9 mouse cellular contexts compared by ENCODE assay signal in the genomic region with DNA sequence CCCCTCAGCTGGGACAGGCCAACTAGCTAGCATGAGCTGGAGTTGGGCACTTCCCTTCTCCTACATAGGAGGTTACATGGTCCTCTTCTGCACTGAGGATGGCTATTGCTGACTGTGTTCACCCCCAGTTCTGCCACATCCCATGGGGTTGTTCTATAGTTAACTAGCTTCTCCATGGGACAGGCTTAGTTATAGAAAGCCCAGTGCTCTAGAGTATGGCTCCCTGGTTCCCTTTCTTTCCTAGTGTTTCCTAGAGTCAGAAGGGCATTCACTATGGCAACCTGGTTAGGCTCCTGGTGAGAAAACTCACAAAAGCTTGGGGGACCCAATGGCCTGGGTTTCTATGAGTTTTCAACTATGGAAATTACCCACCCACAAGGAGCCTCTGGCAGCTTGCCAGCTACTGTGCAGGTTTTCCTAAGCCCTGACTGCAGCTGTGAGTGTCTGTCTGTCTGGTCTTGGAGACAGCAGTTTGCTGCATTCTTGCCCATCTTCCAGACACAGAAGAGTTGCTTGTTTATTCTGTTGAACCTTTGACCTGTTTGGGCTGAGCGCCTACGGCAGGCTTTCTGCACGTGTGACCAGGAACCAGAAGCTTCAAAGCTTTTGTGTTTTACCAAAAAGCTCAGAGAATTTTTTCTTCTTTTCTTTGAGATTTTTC. TPM values are rescaled to one million over a fixed set of nuclear protein-coding genes. Genes with fewer than 3 reads are reported as not detected.
DNase-seq lines count a peak whose midpoint lies in the region; ATAC-seq and TF ChIP-seq lines count a peak whose summit lies in the region.
"Had no signal": no experiment of that assay in that cellular context is flagged by ENCODE, and none has a peak within 500 bp of the region (broad histone marks: within the 10 kb centered on the region; RNA-seq: fewer than 3 reads in every experiment).

No protein-coding gene starts in this region.

- no peak for TF ChIP-seq CTCF in heart, adult 2 months (IDR thresholded peaks at IDR 0.05)

- DNase-seq in heart, postnatal 4 days, result peak; percentile 47
- DNase-seq in heart, postnatal 36 days, result no peak
- peak; percentile 88 for DNase-seq in Muller cell, postnatal 12 days (ENCODE audit: inconsistent ontology term)
- no peak for DNase-seq in urinary bladder, postnatal 4 days (ENCODE audit: low spot score in 2 of 2)
- no peak for DNase-seq in heart, adult 2 months
- no peak for DNase-seq in left cerebral cortex, postnatal 36 days (ENCODE audit: low spot score in 2 of 2)

- no peak for TF ChIP-seq EP300 in heart, adult 2 months (IDR thresholded peaks at IDR 0.05; ENCODE audit: insufficient read depth, low read depth, low read length)

- no peaks in the 10 kb centered on the region for H3K79me2 ChIP-seq in heart, adult 2 months (replicated peaks; ENCODE audit: control insufficient read depth, insufficient read depth, low read length)

- no peaks in the 10 kb centered on the region for H3K9me3 ChIP-seq in forebrain, embryonic 13.5 days (replicated peaks)
- no peaks in the 10 kb centered on the region for H3K9me3 ChIP-seq in limb, embryonic 15.5 days

- peak; percentile 74 for ATAC-seq in forebrain, embryonic 13.5 days
- ATAC-seq in limb, embryonic 15.5 days (ENCODE audit: insufficient number of reproducible peaks, low FRiP score, low TSS enrichment, low read depth), result 0 out of 2 replicates have a peak, but pooled peaks have one; percentile 24

- H3K9ac ChIP-seq in forebrain, embryonic 13.5 days, result no peak overlapping the region
- H3K9ac ChIP-seq in limb, embryonic 15.5 days, result no peak overlapping the region
- no peak overlapping the region for H3K9ac ChIP-seq in heart, adult 2 months (ENCODE audit: low read depth, low read length)

- no peaks in the 10 kb centered on the region for H3K27me3 ChIP-seq in forebrain, embryonic 13.5 days
- no peaks in the 10 kb centered on the region for H3K27me3 ChIP-seq in limb, embryonic 15.5 days
- no peaks in the 10 kb centered on the region for H3K27me3 ChIP-seq in heart, adult 2 months (ENCODE audit: control insufficient read depth, insufficient read depth, low read length)

- no peak for TF ChIP-seq POLR2A in heart, adult 2 months (IDR thresholded peaks at IDR 0.05; ENCODE audit: insufficient read depth, low read depth, low read length)

- H3K36me3 ChIP-seq in forebrain, embryonic 13.5 days (ENCODE audit: poor library complexity, severe bottlenecking), result 0 out of 2 replicates have a peak, but pooled peaks cover 4% of the 10 kb centered on the region
- 0 out of 2 replicates have a peak, but pooled peaks cover 2% of the 10 kb centered on the region for H3K36me3 ChIP-seq in limb, embryonic 15.5 days
- H3K36me3 ChIP-seq in heart, adult 2 months (ENCODE audit: control insufficient read depth, insufficient read depth, low read length), result no peaks in the 10 kb centered on the region; the same call in 1 of the 2 replicates

- H3K4me1 ChIP-seq in forebrain, embryonic 13.5 days, result peaks cover 39% of the 10 kb centered on the region
- H3K4me1 ChIP-seq in limb, embryonic 15.5 days, result peaks cover 7% of the 10 kb centered on the region; the same call in 1 of the 2 replicates
- peaks cover 1% of the 10 kb centered on the region; the same call in 1 of the 2 replicates for H3K4me1 ChIP-seq in heart, adult 2 months (ENCODE audit: control insufficient read depth, insufficient read depth, low read length)

- H3K4me3 ChIP-seq in forebrain, embryonic 13.5 days, result no peak overlapping the region
- H3K4me3 ChIP-seq in limb, embryonic 15.5 days, result no peak overlapping the region
- H3K4me3 ChIP-seq in heart, adult 2 months, result no peak overlapping the region

- intact Hi-C loops in heart, postnatal 36 days (cut with DNase I), result no loop called here
- intact Hi-C loops in heart, adult 2 months (cut with DNase I), result no loop called here
- intact Hi-C loops in left cerebral cortex, postnatal 36 days (cut with DNase I), result no loop called here

- H3K27ac ChIP-seq in forebrain, embryonic 13.5 days, result peak overlapping the region; percentile 63
- H3K27ac ChIP-seq in limb, embryonic 15.5 days, result no peak overlapping the region
- H3K27ac ChIP-seq in heart, adult 2 months, result no peak overlapping the region

- H3K4me2 ChIP-seq in forebrain, embryonic 13.5 days, result no peak overlapping the region
- H3K4me2 ChIP-seq in limb, embryonic 15.5 days, result no peak overlapping the region

- 10% methylated on average over 3 of the region's 3 CpGs for WGBS in forebrain, embryonic 13.5 days
- 22% methylated on average over 3 of the region's 3 CpGs for WGBS in limb, embryonic 15.5 days
- WGBS in heart, adult 2 months, result 50% methylated on average over 3 of the region's 3 CpGs

RNA-seq across cellular contexts. Expression of gene Slc25a31, which starts 22.7 kb away (rescaled TPM):
- 1 to 10 TPM in 1 of 2 experiments, under 1 TPM in 1; 0.90 to 1.0 TPM for total RNA-seq in heart, postnatal 4 days (2021)
- not detected for total RNA-seq in heart, postnatal 36 days (2021)
- polyA plus RNA-seq in forebrain, embryonic 13.5 days (2015; fragmentation: Nextera tagmentation; extraction: Ambion mirVana), result 0.15 TPM in 1 of 2 replicates, not detected in the other
- 0.36 and 0.52 TPM in 2 replicates for polyA plus RNA-seq in limb, embryonic 15.5 days (2015; fragmentation: Nextera tagmentation; extraction: Ambion mirVana)
- under 1 TPM; 0.16 to 0.29 TPM for total RNA-seq in heart, adult 2 months (2021)
- polyA plus RNA-seq in heart, adult 2 months (2012; rRNA removed), result 0.18 and 0.37 TPM in 2 replicates
- under 1 TPM in 1 of 2 experiments, not detected in 1; 0.15 TPM for total RNA-seq in left cerebral cortex, postnatal 36 days (2021)
- polyA plus RNA-seq: liver, embryonic 16.5 days had no signal

RNA-seq across cellular contexts. Expression of gene Hspa4l, which starts 58.3 kb away (rescaled TPM):
- total RNA-seq in heart, postnatal 4 days (2021), result 10 to 100 TPM; 40.5 to 44.6 TPM
- total RNA-seq in heart, postnatal 36 days (2021), result 10 to 100 TPM; 49.8 to 59.0 TPM
- polyA plus RNA-seq in forebrain, embryonic 13.5 days (2015; fragmentation: Nextera tagmentation; extraction: Ambion mirVana), result 48.5 and 53.5 TPM in 2 replicates
- 5.3 and 7.0 TPM in 2 replicates for polyA plus RNA-seq in limb, embryonic 15.5 days (2015; fragmentation: Nextera tagmentation; extraction: Ambion mirVana)
- total RNA-seq in heart, adult 2 months (2021), result 10 to 100 TPM; 52.9 to 55.4 TPM
- polyA plus RNA-seq in heart, adult 2 months (2012; rRNA removed), result 6.8 and 11.9 TPM in 2 replicates
- total RNA-seq in left cerebral cortex, postnatal 36 days (2021), result 100 to 1,000 TPM; 153 to 164 TPM

Comparison
In these comparisons a context has a peak if more than half of its experiments do, and no peak if none do; other contexts are left out.
1. DNase-seq: peak in heart, postnatal 4 days (single experiment) and Muller cell, postnatal 12 days (single experiment); none in heart, postnatal 36 days (0 of 2), urinary bladder, postnatal 4 days (0 of 2), heart, adult 2 months (0 of 2) and left cerebral cortex, postnatal 36 days (0 of 2).